Mouse (Mus musculus) forebrain, embryonic 12.5 days (tissue): ENCODE data around the gene Txndc12. TPM values are rescaled to one million over a fixed set of nuclear protein-coding genes. Genes with fewer than 3 reads are reported as not detected.

ENCODE experiments used
- ATAC-seq: fragments of 200-750 bp; cut with Nextera tagmentation; 2 replicates; pipeline ENCODE4 v1.8.0; 2017; ENCODE audit warnings: moderate TSS enrichment; ENCODE audit not compliant: low FRiP score
- H3K27ac ChIP-seq: fragments of 300-500 bp; sonication (generic); 2 replicates; pipeline ENCODE4 v1.5.1; 2016; ENCODE audit warnings: mild to moderate bottlenecking
- H3K27me3 ChIP-seq: fragments of 300-500 bp; sonication (generic); 2 replicates; pipeline ENCODE4 v1.6.1; 2016; ENCODE audit warnings: mild to moderate bottlenecking
- H3K36me3 ChIP-seq: fragments of 300-500 bp; sonication (generic); replicated peaks from 2 replicates; pipeline ENCODE4 v1.6.1; 2016; ENCODE audit warnings: mild to moderate bottlenecking
- H3K4me1 ChIP-seq: fragments of 300-500 bp; sonication (generic); 2 replicates; pipeline ENCODE4 v1.6.1; 2016
- H3K4me2 ChIP-seq: fragments of 300-500 bp; sonication (generic); 2 replicates; pipeline ENCODE4 v1.6.1; 2016; ENCODE audit warnings: mild to moderate bottlenecking, moderate library complexity
- H3K4me3 ChIP-seq: fragments of 300-500 bp; sonication (generic); replicated peaks from 2 replicates; pipeline ENCODE4 v1.5.1; 2016; ENCODE audit warnings: mild to moderate bottlenecking
- H3K9ac ChIP-seq: fragments of 300-500 bp; sonication (generic); 2 replicates; pipeline ENCODE4 v1.6.1; 2016; ENCODE audit warnings: mild to moderate bottlenecking
- H3K9me3 ChIP-seq: fragments of 300-500 bp; sonication (generic); 2 replicates; pipeline ENCODE4 v1.6.1; 2016
- WGBS: fragments of 180-500 bp; shearing (Covaris S2); methylation state at CpG from one replicate; pipeline ENCODE4 v1.1.7; 2016; 5-methylcytosine and 5-hydroxymethylcytosine counted together
- polyA plus RNA-seq: library from polyadenylated mRNA; unstranded; fragments of >200 nt; fragmentation: Nextera tagmentation; extraction: Ambion mirVana; gene quantifications from 2 replicates; pipeline ENCODE4 v1.2.1, GENCODE M21; 2016

The Txndc12 gene
- polyA plus RNA-seq, 1 experiment from 2014 or later, result 96.1 TPM

- peaks cover 28% of the 10 kb centered on the region for H3K36me3 ChIP-seq
Observed at GRCm38 (mm10) chr4:108866806-108867205, 32.4 kb downstream of the Txndc12 start.

GRCm38 (mm10) chr4:108869730-108870374, 35.5 kb downstream of the Txndc12 start:
- no peaks in the 10 kb centered on the region for H3K27me3 ChIP-seq
- H3K36me3 ChIP-seq, result 0 out of 2 replicates have a peak, but pooled peaks cover under 1% of the 10 kb centered on the region
- H3K4me3 ChIP-seq, result no peak overlapping the region
- ATAC-seq, result peak; percentile 53; the same call in 1 of the 2 replicates
- WGBS, result 33% methylated on average over 10 of the region's 10 CpGs
- H3K9me3 ChIP-seq, result no peaks in the 10 kb centered on the region
- no peak overlapping the region for H3K9ac ChIP-seq
- H3K4me1 ChIP-seq, result no peaks in the 10 kb centered on the region
- no peak overlapping the region for H3K4me2 ChIP-seq
- no peak overlapping the region for H3K27ac ChIP-seq

More at GRCm38 (mm10) chr4:108866806-108867205, 32.4 kb downstream of the Txndc12 start:
- 84% methylated on average over 7 of the region's 7 CpGs for WGBS
- no peak overlapping the region for H3K4me3 ChIP-seq
- H3K27ac ChIP-seq, result no peak overlapping the region
- H3K27me3 ChIP-seq, result no peaks in the 10 kb centered on the region
- H3K4me1 ChIP-seq, result no peaks in the 10 kb centered on the region
- no peaks in the 10 kb centered on the region for H3K9me3 ChIP-seq
- no peak overlapping the region for H3K9ac ChIP-seq
- H3K4me2 ChIP-seq, result no peak overlapping the region
- no peak for ATAC-seq

GRCm38 (mm10) chr4:108873746-108874145, 39.3 kb downstream of the Txndc12 start:
- H3K27me3 ChIP-seq, result peaks cover 7% of the 10 kb centered on the region; the same call in 1 of the 2 replicates
- H3K9me3 ChIP-seq, result no peaks in the 10 kb centered on the region
- H3K9ac ChIP-seq, result no peak overlapping the region
- H3K27ac ChIP-seq, result no peak overlapping the region
- ATAC-seq, result no peak
- H3K4me1 ChIP-seq, result no peaks in the 10 kb centered on the region
- no peak overlapping the region for H3K4me3 ChIP-seq
- no peaks in the 10 kb centered on the region for H3K36me3 ChIP-seq
- 88% methylated on average over 5 of the region's 5 CpGs for WGBS
- no peak overlapping the region for H3K4me2 ChIP-seq

GRCm38 (mm10) chr4:108877901-108878300, 43.5 kb downstream of the Txndc12 start:
- 78% methylated on average over 6 of the region's 6 CpGs for WGBS
- Histone ChIP-seq H3K9ac (no peak overlapping the region), H3K4me3 (no peak overlapping the region), H3K27ac (no peak overlapping the region), H3K4me2 (no peak overlapping the region), H3K4me1 (peaks cover 4% of the 10 kb centered on the region), H3K36me3 (no peaks in the 10 kb centered on the region), H3K9me3 (no peaks in the 10 kb centered on the region), H3K27me3 (peaks cover 10% of the 10 kb centered on the region)
- no peak for ATAC-seq

- Histone ChIP-seq H3K9me3 (no peaks in the 10 kb centered on the region), H3K27ac (0 out of 2 replicates have a peak within 1 kb of the TSS, but pooled peaks have one; percentile 5), H3K27me3 (peaks cover 10% of the 10 kb centered on the region), H3K36me3 (no peaks in the 10 kb centered on the region), H3K4me2 (peak within 1 kb of the TSS; percentile 96), H3K4me3 (peak within 1 kb of the TSS; percentile 59), H3K4me1 (peaks cover 6% of the 10 kb centered on the region), H3K9ac (peak within 1 kb of the TSS; percentile 75)
- WGBS, result under 1% methylated on average over 46 of the region's 46 CpGs
- peak; percentile 95 for ATAC-seq
Observed at GRCm38 (mm10) chr4:108878963-108879822, 44.8 kb downstream of the Txndc12 start, which contains the start of gene Rab3b. Rab3b (plus strand) TSS chr4:108879063.

- Histone ChIP-seq H3K4me1 (peaks cover 6% of the 10 kb centered on the region), H3K9me3 (no peaks in the 10 kb centered on the region), H3K27me3 (peaks cover 3% of the 10 kb centered on the region), H3K4me3 (no peak overlapping the region), H3K9ac (no peak overlapping the region), H3K27ac (no peak overlapping the region), H3K4me2 (no peak overlapping the region), H3K36me3 (no peaks in the 10 kb centered on the region)
- no peak for ATAC-seq
- WGBS, result 67% methylated on average over 13 of the region's 13 CpGs
Observed at GRCm38 (mm10) chr4:108883815-108884214, 49.4 kb downstream of the Txndc12 start.

- no peak overlapping the region for H3K27ac ChIP-seq
- WGBS, result 92% methylated on average over 4 of the region's 4 CpGs
- no peaks in the 10 kb centered on the region for H3K9me3 ChIP-seq
- H3K4me3 ChIP-seq, result no peak overlapping the region
- H3K9ac ChIP-seq, result no peak overlapping the region
- no peaks in the 10 kb centered on the region for H3K27me3 ChIP-seq
- 0 out of 2 replicates have a peak, but pooled peaks cover 2% of the 10 kb centered on the region for H3K4me1 ChIP-seq
- no peak overlapping the region for H3K4me2 ChIP-seq
- ATAC-seq, result no peak
- H3K36me3 ChIP-seq, result no peaks in the 10 kb centered on the region
Observed at GRCm38 (mm10) chr4:108887456-108887855, 53.1 kb downstream of the Txndc12 start.

- H3K27ac ChIP-seq, result no peak overlapping the region
- no peak overlapping the region for H3K4me3 ChIP-seq
- H3K9ac ChIP-seq, result no peak overlapping the region
- H3K4me2 ChIP-seq, result no peak overlapping the region
- no peaks in the 10 kb centered on the region for H3K27me3 ChIP-seq
- no peaks in the 10 kb centered on the region for H3K36me3 ChIP-seq
- H3K4me1 ChIP-seq, result no peaks in the 10 kb centered on the region
- H3K9me3 ChIP-seq, result no peaks in the 10 kb centered on the region
- WGBS, result 78% methylated on average over 6 of the region's 6 CpGs
- no peak for ATAC-seq
Observed at GRCm38 (mm10) chr4:108890876-108891275, 56.5 kb downstream of the Txndc12 start.

- no peak overlapping the region for H3K27ac ChIP-seq
- H3K27me3 ChIP-seq, result 0 out of 2 replicates have a peak, but pooled peaks cover 3% of the 10 kb centered on the region
- H3K36me3 ChIP-seq, result no peaks in the 10 kb centered on the region
- ATAC-seq, result no peak
- WGBS, result 56% methylated on average over 7 of the region's 7 CpGs
- H3K9ac ChIP-seq, result no peak overlapping the region
- no peaks in the 10 kb centered on the region for H3K9me3 ChIP-seq
- H3K4me3 ChIP-seq, result no peak overlapping the region
- H3K4me1 ChIP-seq, result peaks cover 9% of the 10 kb centered on the region; the same call in 1 of the 2 replicates
- no peak overlapping the region for H3K4me2 ChIP-seq
Observed at GRCm38 (mm10) chr4:108900421-108900820, 66.0 kb downstream of the Txndc12 start.

GRCm38 (mm10) chr4:108902886-108903285, 68.5 kb downstream of the Txndc12 start:
- Histone ChIP-seq H3K27ac (no peak overlapping the region), H3K4me2 (no peak overlapping the region), H3K9ac (no peak overlapping the region), H3K9me3 (no peaks in the 10 kb centered on the region), H3K36me3 (no peaks in the 10 kb centered on the region), H3K4me1 (peaks cover 16% of the 10 kb centered on the region), H3K27me3 (0 out of 2 replicates have a peak, but pooled peaks cover 3% of the 10 kb centered on the region), H3K4me3 (no peak overlapping the region)
- 92% methylated on average over 9 of the region's 9 CpGs for WGBS
- ATAC-seq, result no peak

- ATAC-seq, result no peak
- peaks cover 16% of the 10 kb centered on the region for H3K4me1 ChIP-seq
- H3K36me3 ChIP-seq, result no peaks in the 10 kb centered on the region
- H3K4me3 ChIP-seq, result no peak overlapping the region
- no peaks in the 10 kb centered on the region for H3K9me3 ChIP-seq
- H3K4me2 ChIP-seq, result no peak overlapping the region
- 0 out of 2 replicates have a peak, but pooled peaks cover 3% of the 10 kb centered on the region for H3K27me3 ChIP-seq
- H3K9ac ChIP-seq, result no peak overlapping the region
- WGBS, result 91% methylated on average over 9 of the region's 9 CpGs
- H3K27ac ChIP-seq, result no peak overlapping the region
Observed at GRCm38 (mm10) chr4:108903346-108903745, 68.9 kb downstream of the Txndc12 start.

- Histone ChIP-seq H3K4me3 (no peak overlapping the region), H3K4me2 (no peak overlapping the region), H3K9ac (no peak overlapping the region), H3K4me1 (peaks cover 16% of the 10 kb centered on the region), H3K9me3 (no peaks in the 10 kb centered on the region), H3K27ac (no peak overlapping the region), H3K27me3 (0 out of 2 replicates have a peak, but pooled peaks cover 3% of the 10 kb centered on the region), H3K36me3 (no peaks in the 10 kb centered on the region)
- ATAC-seq, result no peak
- 46% methylated on average over 6 of the region's 6 CpGs for WGBS
Observed at GRCm38 (mm10) chr4:108904076-108904475, 69.7 kb downstream of the Txndc12 start.
